9 mouse cellular contexts compared by ENCODE assay signal in the genomic region with DNA sequence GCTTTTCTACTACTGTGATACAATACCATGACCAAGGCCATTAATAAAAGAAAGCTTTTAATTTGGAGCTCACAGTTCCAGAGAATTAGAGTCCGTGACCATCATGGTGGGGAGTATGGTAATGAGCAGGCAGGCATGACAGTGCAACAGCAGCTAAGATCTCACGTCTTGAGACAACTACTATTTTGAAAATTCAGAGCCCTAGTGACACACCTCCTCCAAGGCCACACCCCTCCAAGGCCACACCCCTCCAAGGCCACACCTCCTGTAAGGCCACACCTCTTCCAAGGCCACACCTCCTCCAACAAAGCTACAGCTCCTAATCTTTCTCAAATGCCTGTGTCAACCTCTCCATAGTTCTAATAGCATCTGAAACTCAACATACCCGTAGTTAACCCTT. TPM values are rescaled to one million over a fixed set of nuclear protein-coding genes. Genes with fewer than 3 reads are reported as not detected.
DNase-seq lines count a peak whose midpoint lies in the region; ATAC-seq and TF ChIP-seq lines count a peak whose summit lies in the region.
"Had no signal": no experiment of that assay in that cellular context is flagged by ENCODE, and none has a peak within 500 bp of the region (broad histone marks: within the 10 kb centered on the region; RNA-seq: fewer than 3 reads in every experiment).

No protein-coding gene starts in this region.

- no peak overlapping the region for H3K27ac ChIP-seq in heart, postnatal 0 days (ENCODE audit: low read depth)
- H3K27ac ChIP-seq: embryonic facial prominence, embryonic 12.5 days had no signal

- H3K36me3 ChIP-seq in heart, postnatal 0 days (replicated peaks; ENCODE audit: control insufficient read depth, insufficient read depth, low read length) = peaks cover 18% of the 10 kb centered on the region

- DNase-seq in urinary bladder, postnatal 14 days (ENCODE audit: low spot score) = peak; percentile 36
- no peak for DNase-seq in urinary bladder, adult 2 months (ENCODE audit: low spot score)
- peak; percentile 23 for DNase-seq in adrenal gland, postnatal 25 days
- peak; percentile 19 for DNase-seq in heart, postnatal 0 days (ENCODE audit: low spot score)
- peak; percentile 46 to 48 for DNase-seq in lung, adult 18-20 months
- DNase-seq in testis, postnatal 10 days (ENCODE audit: low spot score) = peak; percentile 78
- DNase-seq in frontal cortex, postnatal 36 days (ENCODE audit: low spot score in 2 of 2) = no peak
- DNase-seq in cerebellum, adult 11-12 months = no peak

- WGBS in heart, postnatal 0 days = 53% methylated on average over 3 of the region's 3 CpGs

- peaks cover 4% of the 10 kb centered on the region; the same call in 1 of the 2 replicates for H3K4me1 ChIP-seq in heart, postnatal 0 days (ENCODE audit: control insufficient read depth, insufficient read depth)
- H3K4me1 ChIP-seq: embryonic facial prominence, embryonic 12.5 days had no signal

- no peak overlapping the region for H3K9ac ChIP-seq in heart, postnatal 0 days (replicated peaks; ENCODE audit: low read depth, low read length)
- H3K9ac ChIP-seq: embryonic facial prominence, embryonic 12.5 days had no signal

- H3K9me3 ChIP-seq in heart, postnatal 0 days (replicated peaks; ENCODE audit: control insufficient read depth, low read length) = no peaks in the 10 kb centered on the region
- H3K9me3 ChIP-seq: embryonic facial prominence, embryonic 12.5 days had no signal

- H3K4me3 ChIP-seq in heart, postnatal 0 days (ENCODE audit: low read depth, low read length) = no peak overlapping the region
- H3K4me3 ChIP-seq: embryonic facial prominence, embryonic 12.5 days had no signal

- no peak for TF ChIP-seq CTCF in heart, postnatal 0 days (IDR thresholded peaks at IDR 0.05; ENCODE audit: low read depth)

- ATAC-seq in heart, postnatal 0 days (ENCODE audit: insufficient read depth, low read depth) = no peak

- H3K4me2 ChIP-seq in heart, postnatal 0 days (ENCODE audit: low read depth, low read length) = no peak overlapping the region
- H3K4me2 ChIP-seq: embryonic facial prominence, embryonic 12.5 days had no signal

- no peak for TF ChIP-seq EP300 in heart, postnatal 0 days (IDR thresholded peaks at IDR 0.05; ENCODE audit: low read depth)

- no peaks in the 10 kb centered on the region for H3K27me3 ChIP-seq in heart, postnatal 0 days (ENCODE audit: control insufficient read depth, insufficient read depth, low read length)
- H3K27me3 ChIP-seq: embryonic facial prominence, embryonic 12.5 days had no signal

RNA-seq across cellular contexts. Expression of a gene that starts 1.8 kb away (rescaled TPM):
- 117 and 120 TPM in 2 replicates for polyA plus RNA-seq in urinary bladder, adult 2 months (2012; rRNA removed)
- 78.6 and 94.0 TPM in 2 replicates for total RNA-seq in adrenal gland, postnatal 25 days (2021)
- total RNA-seq in heart, postnatal 0 days (2014; rRNA removed; ENCODE audit: low replicate concordance) = 24.5 and 45.6 TPM in 2 replicates
- 278 TPM in 2 replicates for polyA plus RNA-seq in heart, postnatal 0 days (2015; fragmentation: Nextera tagmentation; extraction: Ambion mirVana)

Comparison
In these comparisons a context has a peak if more than half of its experiments do, and no peak if none do; other contexts are left out.
1. DNase-seq: peak in urinary bladder, postnatal 14 days (single experiment), adrenal gland, postnatal 25 days (single experiment), heart, postnatal 0 days (single experiment), lung, adult 18-20 months (2 of 2) and testis, postnatal 10 days (single experiment); none in urinary bladder, adult 2 months (single experiment), frontal cortex, postnatal 36 days (0 of 2) and cerebellum, adult 11-12 months (single experiment).